Mouse (Mus musculus): ENCODE data around the gene Cdk5.

The Cdk5 gene

DNA sequence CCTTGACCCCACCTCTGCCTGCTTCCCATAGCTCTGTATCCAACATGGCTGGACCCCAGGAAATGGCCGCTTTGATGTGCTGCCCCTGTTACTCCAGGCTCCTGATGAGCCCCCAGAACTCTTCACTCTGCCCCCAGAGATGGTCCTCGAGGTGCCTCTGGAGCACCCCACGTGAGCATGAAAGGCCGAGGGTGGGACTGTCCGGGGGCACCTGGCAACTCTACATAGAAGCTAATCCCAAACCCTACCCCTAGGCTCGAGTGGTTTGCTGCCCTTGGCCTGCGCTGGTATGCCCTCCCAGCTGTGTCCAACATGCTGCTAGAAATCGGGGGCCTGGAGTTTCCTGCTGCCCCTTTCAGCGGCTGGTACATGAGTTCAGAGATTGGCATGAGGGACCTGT is 53.6 kb downstream of the Cdk5 start:
- DNase-seq, result no peak

Data from thymus, postnatal 14 days (tissue).